Mouse (Mus musculus) CD4-positive, CD25-positive, alpha-beta regulatory T cell, adult 2 months (primary cell): Measurements from ENCODE around the gene Gabrb1.
A peak's percentile ranks its signal among the peaks of the same experiment; 100 is the strongest.
"Not testable (repeated sequence)": the region's sequence is repeated elsewhere in the genome, so short reads cannot be mapped to it uniquely, and the experiment has no call there.

Experiments
- DNase-seq: peaks from one replicate; pipeline ENCODE4 v3.0.0-alpha.2; 2012; ENCODE audit warnings: low read depth, low spot score

Gabrb1 gene

DNA sequence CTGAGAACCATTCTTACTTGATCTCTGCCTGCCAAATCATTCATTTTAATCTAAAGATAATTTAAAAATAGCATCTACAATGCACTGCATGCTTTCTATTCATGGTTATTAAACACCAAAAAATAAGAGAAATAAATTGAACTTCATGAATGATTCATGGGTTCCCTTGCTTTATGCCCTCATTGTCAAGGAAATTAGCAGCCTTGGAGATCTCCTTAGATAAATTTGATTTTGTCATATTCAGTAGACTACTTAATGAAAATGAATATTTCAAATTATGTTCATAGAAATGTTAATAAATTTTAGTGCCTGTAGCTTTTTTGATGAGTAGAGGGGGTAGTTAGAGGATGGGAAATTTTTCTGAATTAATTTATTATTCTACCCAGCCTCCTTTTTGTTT, 379.0 kb downstream of the Gabrb1 start:
- no peak for DNase-seq

DNA sequence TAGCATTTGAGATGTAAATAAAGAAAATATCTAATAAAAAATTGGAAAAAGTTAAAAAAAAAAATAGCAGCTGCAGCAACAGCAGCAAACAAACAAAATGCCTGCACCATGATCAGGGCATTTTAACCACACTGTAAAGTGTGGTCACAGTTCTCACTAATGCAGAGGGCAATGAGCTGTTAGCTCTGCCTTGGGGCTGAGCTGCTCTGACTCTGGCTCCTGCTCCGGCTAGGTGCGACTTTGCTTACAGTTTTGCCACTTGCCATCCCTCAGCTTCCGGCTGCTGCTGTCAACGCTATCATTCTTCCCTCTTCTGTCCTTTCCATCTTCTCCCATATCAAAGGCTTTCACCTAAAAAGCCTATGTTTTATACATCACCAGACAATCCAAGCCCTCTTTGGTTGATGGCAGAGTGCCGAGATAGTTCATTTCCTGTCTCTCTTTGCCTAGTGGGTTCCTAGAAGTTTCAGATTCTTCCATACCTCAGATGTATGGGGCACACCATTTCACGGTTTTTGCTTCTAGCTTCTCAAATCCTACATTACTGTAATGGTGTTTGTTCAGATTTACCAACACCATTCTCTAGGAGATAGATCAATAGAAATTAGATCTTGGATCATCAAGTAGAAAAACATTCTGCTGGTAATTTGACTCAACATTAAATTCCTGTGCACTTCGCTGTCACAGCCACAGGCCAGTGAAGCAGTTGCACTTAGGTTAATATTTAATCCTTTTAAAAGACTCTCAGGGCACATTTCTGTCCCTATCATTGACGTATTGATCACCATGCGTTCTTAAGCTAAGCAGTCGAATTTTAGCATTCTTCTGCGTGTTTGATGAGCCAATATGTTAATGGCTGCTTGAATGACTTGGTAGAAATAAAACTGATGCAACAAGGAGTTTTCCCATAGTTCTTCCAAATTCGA, 385.6 kb downstream of the Gabrb1 start:
- no peak for DNase-seq

DNA sequence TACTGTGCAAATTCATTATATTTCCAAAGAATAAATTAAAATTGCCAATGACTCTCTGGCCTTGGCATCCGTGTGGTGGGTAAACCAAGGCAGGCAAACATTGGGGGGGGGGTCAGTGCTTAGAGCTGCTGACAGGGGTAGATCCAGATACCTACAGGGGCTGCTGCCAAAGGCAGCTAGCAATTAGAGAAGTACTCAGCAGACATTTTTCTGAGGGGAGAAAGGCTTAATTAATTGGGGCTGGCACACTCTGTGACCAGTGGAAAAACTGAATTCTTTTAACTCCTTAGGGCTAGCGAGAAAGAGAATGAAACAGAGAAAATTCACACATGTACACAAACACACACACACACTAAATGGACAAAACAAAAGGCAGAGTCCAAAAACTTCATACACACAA, 388.3 kb downstream of the Gabrb1 start:
- no peak for DNase-seq

DNA sequence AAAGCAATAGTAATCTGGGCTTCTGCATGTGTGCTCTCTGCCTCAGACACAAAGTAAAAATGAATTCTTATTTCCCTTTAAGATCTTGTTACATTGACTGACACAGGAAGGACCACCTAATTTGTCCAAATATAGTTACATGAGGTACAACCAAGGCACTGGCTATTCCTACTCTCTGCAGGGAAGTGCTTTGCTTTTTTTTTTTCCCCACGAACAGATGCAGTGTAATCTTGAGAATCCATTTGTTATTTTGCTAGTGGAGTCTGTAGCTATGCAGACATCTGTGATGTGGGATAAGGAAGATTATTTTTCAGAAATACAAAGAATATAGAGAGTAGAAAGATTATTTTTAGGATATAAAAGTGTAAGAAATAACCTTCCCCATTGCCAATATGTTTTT, 406.2 kb downstream of the Gabrb1 start:
- DNase-seq, result no peak

DNA sequence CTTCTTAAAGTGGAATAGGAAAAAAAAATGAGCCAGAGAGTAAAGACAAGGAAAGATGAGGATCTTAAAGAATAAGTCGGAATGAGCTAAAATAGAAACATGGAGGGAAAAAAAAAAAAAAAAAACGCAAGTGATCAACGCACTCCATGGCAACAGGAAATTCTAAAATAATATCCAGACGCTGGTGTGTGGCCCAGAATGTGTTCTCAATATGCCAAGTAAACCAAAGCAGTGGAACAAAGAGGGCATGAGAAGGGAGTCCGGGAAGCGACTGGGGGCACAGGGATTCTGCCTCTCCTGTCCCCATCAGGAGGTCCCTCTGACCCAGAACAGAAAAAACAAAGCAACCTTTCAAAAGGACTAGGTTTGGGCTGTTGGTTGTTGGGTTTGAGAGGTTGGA, 410.9 kb downstream of the Gabrb1 start:
- DNase-seq, result no peak

DNA sequence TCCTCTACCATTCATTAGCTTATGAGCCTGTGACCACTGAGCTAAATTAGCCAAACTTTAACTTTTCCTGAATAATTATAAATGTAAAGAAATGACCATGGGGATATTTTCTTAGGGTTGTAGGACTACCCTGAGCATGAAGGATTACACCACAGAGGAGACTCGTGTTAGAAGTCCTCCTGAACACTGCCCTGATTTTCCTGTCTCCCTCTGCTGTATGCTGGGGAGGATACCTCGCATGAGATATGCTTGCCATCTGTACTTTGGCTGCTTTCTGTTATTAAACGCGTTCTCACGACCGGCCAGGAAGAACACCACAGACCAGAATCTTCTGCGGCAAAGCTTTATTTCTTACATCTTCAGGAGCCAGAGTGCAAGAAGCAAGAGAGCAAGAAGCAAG, 411.5 kb downstream of the Gabrb1 start:
- DNase-seq, result not testable (repeated sequence)

DNA sequence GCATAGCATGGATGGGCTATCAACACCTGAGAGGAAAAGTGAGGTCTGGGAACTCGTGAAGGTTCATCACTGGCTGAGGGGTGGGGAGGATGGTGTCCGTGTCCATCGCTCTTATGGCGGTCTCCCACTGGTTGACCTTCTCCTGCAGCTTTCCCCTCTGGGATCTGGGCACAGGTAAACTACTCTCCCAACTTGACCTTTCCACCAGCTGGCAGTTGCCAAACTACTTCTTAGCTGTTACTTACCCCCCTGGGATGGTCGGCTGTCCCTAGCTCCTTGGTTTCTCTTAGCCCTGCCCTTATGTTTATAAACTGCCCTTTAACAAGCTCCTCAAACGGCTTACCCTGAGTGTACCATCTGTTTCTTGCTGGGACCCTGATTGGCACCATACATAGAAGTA, 418.9 kb downstream of the Gabrb1 start:
- no peak for DNase-seq

DNA sequence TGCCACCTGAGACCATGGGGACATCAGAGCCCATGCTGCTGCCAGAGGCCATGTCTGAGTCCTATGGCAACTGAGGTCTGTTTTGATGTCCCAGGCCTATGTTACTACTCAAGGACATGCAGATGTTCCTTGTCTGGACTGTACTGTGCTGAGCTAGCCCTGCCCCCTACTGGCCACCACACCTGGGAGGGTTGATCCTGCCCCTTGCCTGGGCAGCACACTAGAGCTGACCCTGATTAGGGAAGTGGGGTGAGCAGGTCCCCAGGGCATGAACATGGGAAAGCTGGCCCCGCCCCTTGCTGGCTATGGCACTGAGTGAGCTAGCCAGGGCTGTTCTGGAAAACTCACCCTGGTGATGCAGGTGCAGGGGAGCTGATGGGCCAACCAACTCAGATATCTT, 428.6 kb downstream of the Gabrb1 start:
- DNase-seq, result peak; percentile 12

DNA sequence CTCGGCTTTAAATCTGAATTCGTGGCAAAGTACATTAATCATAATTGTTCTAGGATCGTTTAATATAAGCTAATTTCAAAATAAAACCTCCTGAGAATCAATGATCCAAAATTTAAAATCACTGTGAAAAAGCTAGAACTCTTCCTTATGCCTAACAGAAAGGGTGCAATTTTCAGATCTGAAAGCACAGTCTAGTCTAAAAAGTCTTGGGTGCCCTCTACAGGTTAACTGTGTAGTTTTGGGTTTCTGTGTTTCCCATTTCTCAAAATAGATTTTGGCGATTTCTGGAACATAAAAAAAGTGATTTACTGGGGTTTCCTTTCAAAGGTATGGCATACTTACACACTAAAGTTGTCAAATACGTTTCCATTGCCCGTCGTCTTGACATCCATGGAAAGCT, 436.7 kb downstream of the Gabrb1 start:
- peak; percentile 21 for DNase-seq

DNA sequence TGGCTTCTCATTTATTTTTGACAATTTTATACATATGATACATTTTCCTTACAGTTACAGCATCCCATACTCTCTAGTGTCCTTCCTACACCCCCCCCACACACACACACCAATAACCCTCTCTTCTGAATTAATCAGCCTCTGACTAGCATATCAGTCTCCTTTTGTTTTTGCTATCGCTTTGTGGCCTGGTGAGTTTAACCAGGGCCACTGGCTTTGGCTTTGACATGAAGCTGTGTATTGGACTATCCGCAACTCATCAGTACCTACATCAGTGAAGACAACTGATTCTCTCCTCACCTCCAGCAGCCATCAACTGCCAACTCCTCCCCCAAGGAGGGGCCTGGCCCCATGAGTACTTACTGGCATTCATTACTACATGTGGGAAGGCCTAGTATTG, 437.1 kb downstream of the Gabrb1 start:
- DNase-seq, result no peak

DNA sequence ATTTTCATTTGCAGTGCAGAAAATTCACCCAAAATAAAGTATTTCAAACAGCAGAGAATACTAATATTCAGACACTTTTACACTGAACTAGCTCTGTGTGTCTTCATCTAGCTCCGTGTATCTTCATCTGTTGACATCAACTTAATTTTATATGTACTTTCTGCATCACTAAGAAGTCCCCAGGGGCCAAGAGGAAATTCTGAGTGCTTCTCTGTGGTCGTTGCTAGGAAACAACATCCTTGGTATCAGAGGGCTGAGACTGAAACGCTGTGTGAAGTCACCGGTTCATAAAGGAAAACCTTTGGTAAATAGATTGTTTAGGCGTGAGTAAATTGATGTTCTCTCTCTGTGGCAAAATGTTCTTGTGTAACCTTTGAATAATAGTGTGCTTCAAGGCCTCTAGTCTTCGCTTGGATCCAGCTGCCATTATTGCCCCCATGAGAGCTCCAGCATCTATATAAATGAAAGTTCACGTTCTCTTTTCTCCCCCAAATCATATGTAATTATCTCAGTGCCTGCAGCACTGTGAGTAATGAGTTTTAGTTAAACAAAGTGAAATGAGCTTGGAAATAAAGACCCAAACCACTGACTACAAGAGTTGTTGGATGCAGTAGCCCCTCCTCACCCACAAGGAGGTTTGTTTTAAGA, 446.5 kb downstream of the Gabrb1 start:
- peak; percentile 10 for DNase-seq

DNA sequence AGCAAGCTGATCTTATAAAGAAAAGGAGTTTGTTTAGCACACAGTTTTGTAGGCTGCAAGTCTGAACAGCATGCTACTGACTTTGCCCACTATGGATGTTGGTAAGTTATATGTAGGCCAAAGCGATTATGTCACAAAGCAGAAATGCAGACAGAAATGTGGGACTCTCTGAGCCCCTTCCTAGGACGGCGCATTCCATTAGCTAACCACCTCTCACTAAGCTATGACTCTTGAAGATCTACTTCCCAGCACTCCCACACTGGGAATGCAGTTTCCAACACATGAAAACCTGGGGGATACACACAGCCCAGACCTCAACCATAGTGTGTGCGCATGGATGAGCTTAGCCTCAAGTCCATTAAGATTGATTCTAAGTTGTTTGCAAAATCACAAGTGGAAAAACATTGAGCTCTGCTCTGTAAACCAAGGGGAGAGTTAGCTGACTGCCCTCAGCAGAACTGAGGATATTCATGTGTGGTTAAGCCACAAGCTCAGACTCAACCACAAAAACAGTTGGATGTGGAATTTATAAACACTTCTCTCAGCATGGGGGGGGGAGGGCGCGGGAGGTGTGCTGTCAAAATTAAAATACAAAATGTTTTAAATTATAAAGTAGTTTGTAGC, 464.6 kb downstream of the Gabrb1 start:
- DNase-seq, result no peak

DNA sequence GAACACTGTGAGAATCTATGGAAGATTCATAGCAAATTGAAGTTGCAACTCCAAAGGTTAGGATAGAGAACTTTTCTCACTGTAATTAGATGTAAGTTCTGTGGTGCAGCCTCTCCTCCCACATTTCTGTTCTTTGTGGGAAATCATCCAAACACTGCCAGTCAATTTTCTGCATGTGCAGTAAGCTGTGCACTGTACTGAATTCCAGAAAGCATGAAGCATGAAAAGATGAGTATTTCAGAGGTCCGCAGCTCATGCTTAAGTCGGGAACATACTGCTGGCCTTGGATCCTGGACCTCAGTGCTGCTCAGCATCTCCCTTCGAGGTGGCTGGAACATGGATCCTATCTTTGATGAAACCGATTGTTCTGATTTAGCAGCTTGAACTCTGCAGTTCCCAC, 468.8 kb downstream of the Gabrb1 start:
- DNase-seq, result no peak

DNA sequence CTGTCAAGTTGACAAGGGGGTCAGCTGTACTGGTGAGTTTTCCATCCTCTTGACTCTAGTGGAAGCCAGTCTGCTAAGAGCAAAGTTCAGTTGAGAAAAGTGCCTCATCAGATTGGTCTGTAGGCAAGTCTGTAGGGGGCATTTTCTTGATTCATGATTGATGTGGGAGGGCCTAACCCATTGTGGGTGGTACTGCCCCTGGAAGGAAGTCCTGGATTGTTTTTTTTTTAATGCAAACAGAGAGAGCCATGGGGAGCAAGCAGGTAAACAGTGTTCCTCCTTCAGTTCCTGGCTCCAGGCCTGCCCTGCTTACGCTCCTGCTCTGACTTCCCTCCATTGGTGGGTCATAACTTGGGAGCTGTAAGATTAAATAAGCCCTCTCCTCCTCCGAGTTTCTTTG, 476.0 kb downstream of the Gabrb1 start:
- DNase-seq, result no peak

DNA sequence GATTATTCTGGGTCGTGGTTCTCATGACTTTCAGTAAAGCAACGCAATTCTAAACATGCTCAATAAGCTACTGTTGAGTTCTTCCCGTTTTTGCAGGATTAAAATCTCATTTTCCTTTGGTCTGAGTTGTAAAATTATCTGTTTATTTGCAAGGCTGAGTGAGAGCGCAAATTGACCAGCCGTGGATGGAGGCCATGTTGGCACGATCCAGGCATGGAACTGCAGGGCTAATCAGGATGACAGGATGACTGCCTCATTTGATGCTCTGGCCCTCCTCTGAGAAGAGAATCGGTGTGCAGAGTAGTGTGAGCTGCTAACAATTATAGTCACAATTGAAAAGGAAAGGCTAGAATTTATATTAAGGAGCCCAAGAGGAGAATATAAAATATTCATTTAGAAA, 480.3 kb downstream of the Gabrb1 start:
- DNase-seq, result no peak

DNA sequence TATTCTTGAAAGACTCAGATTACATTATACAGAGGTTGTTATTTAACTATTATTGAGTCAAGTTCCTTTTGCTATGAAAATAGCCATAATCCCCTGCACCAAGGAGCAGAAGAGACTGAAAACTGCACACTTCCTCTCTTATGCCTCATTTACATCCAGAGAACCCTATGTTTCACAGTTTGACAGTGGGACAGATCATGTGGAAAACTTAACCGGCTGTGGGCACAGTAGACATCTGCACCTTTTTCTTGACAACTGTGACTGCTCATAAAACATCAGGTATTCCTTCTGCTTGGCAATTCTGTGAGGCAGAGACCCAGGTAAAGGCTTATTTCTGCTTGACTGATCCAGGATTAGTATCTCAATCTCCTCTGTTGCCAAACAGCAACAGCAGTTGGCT, 481.7 kb downstream of the Gabrb1 start:
- no peak for DNase-seq

DNA sequence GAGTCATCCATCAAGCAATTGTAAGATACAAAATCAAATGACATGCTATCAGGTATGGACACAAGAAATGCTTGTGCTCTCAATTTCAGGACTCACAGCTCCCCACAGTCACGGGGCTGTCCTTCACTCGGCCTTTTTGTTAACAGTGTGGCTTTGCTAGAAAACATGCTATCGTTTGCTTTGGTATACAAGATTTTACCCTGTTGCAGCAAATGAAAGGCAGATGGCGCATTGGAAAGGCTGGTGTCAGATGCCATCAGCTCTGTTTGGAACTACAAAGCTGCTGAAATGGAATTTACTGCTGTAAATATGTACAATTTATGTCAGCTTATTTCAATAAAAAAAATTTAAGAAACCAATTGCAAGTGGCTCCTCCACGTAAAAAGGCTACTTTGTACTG, 490.8 kb downstream of the Gabrb1 start:
- no peak for DNase-seq

DNA sequence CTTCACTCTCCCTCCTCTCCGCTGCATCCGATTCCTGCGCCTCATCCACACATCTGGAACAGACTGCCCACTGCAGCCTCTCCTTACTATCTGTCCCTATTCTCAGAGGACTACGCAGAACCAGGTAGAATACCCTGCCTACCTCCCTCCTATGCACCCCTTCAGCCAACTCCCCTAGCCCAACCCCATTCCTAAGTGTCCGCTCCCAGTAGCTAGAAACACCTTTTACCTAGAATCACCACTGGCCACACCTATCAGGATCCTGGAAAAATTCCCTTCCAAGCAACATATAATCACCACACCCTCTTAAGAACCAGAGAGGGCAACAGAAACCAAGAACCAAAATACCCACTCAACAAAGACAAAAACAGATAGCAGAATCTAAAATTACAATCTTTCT, 493.0 kb downstream of the Gabrb1 start:
- no peak for DNase-seq

DNA sequence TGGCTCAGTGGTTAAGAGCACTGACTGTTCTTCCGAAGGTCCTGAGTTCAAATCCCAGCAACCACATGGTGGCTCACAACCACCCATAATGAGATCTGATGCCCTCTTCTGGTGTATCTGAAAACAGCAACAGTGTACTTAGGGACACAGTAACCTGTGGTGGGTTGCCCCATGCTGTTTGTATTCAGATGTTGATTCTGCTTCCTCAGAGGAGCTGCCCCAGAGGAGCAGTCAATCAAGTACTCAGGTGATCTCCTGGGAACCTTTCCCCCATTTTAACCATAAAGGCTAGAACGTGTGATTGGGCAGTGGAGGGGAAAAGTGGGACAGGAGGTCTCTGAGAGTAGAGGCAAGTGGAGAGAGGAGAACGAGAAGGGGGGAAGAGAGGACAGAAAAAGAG, 497.8 kb downstream of the Gabrb1 start:
- not testable (repeated sequence) for DNase-seq

DNA sequence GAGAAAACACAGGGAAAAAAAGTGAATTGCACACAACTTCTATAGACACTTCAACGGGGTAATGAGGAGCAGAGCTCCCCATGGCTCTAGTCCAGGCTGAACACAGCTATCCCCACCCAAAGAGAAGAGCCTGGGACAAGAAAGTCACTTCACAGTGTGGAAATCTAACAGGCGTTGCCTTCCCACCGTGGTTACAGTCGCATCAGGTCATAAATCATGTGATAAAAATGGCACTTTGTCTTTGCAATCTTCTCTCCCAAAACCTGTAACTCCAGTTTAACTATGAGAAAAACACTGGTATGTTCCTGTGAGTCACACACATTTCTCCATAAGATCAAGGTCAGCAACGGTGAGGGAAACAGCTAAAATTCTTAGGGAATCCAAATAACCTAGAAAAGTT, 498.7 kb downstream of the Gabrb1 start:
- no peak for DNase-seq

DNA sequence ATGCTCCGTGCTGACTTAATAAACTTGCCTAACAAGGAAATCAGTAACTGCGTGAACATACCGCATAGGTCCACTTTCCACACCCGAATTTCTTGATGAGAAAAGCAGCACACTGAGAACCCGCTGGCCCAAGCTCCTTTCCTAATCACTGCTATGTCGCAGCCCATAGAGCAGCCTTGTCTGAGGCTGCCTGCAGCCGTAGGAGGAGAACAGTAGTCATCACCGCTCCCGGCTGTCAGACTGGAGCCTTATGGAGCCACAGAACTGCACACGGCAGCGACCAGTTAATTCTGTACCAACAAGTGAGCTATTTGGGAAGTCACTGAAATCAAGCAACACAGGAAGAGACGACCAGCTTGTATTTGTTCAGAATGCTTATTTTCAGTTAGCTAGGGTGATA, 500.8 kb downstream of the Gabrb1 start:
- no peak for DNase-seq

DNA sequence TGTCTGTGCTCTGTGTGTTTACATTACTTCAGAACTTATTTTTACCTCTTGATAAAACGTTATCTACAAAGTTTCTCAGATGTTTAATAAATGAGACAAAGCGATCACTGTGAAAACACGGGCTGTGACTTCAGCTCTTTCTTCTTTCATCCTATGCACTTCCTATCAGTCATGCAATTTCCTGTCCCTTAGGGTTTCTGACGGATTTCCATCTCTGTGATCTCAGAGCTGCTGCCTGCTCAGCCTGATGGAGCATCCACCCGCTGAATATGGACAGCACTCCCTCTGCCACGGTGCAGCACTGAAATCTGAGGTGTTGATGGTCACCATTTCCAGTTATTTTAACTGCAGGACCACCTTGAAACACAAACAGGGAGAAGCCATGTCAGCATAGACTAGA, 501.6 kb downstream of the Gabrb1 start:
- DNase-seq, result peak; percentile 60
